Mouse (Mus musculus): ENCODE results near the gene Ptprg.

Gene Ptprg

DNA sequence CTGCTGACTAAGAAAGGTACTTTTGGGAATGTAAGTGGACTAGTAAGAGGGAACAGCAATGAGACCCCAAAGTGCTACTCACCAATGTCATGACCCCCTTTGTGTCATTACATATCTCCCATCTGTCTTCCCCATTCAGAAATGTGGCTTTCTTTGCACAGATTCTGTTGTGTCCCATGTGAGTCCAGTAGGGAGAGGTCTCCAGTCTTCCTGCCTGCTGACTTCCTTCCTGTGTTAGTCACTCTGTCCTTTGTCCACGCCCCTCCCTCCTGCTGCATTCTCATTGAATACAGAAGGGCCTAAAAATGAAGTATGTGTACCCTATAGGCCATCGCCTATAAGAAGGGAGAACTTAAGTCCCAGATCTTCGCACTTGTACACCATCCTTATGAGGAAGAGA lies 571.4 kb downstream of the Ptprg start:
- in situ Hi-C loops (cut with MboI; ENCODE audit: unreplicated experiment in 2 of 2), result no loop called here

DNA sequence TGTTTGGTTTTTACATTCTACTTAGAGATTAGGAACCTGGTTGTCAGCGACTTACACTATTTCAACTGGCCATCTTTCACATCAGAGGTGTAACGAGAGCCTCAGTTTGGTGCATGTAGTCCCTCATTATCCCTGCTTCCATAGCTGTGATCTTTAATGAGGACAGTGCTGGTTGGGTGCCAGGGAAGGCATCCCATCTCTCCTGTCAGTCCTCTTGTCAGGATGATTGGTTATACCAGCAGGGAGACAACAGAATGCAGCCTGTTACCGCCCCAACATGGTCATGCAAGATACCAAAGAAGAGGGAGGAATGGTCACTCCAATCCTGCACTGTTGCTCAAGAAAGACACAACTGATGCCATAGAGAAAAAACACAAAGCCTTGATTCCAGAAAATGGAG lies 574.6 kb downstream of the Ptprg start:
- in situ Hi-C loops (cut with MboI; ENCODE audit: unreplicated experiment in 2 of 2), result no loop called here

- in situ Hi-C loops (cut with MboI; ENCODE audit: unreplicated experiment in 2 of 2), result no loop called here
These were observed 578.8 kb downstream of the Ptprg start for GRCm38 (mm10) chr14:12132046-12132615.

GRCm38 (mm10) chr14:12133163-12133562 lies 579.8 kb downstream of the Ptprg start:
- in situ Hi-C loops (cut with MboI; ENCODE audit: unreplicated experiment in 2 of 2), result no loop called here

- in situ Hi-C loops (cut with MboI; ENCODE audit: unreplicated experiment in 2 of 2), result no loop called here
These were observed 581.2 kb downstream of the Ptprg start for GRCm38 (mm10) chr14:12134504-12134903.

GRCm38 (mm10) chr14:12136536-12136935 lies 583.2 kb downstream of the Ptprg start:
- in situ Hi-C loops (cut with MboI; ENCODE audit: unreplicated experiment in 2 of 2), result no loop called here

GRCm38 (mm10) chr14:12139643-12140481 lies 586.5 kb downstream of the Ptprg start:
- in situ Hi-C loops (cut with MboI; ENCODE audit: unreplicated experiment in 2 of 2), result no loop called here

DNA sequence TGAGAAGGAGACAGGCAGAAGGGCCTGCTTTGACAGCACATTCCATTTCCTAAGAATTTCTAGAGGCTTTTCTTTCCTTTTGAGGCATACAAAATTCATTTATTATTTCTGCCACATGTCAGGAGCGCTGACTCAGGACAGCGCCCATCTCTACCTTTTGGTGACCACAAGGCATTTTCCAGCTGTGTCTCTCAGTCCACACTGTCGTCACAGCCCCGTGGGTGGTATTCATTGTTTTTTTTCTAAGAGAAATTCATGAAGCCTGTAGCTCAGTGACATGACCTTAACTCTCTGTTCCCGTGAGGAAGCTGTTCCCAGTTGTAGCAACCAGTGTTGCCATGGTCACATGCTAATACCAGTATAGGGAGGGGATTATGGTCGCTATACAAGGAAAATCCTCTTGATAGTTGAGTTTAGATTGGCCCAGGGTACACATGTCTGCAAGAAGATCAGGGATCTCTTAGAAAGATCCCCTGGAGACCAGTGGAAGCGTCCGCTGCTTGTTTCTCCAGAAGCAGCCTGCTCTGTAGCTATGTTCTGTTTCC lies 590.7 kb downstream of the Ptprg start:
- in situ Hi-C loops (cut with MboI; ENCODE audit: unreplicated experiment in 2 of 2), result no loop called here

GRCm38 (mm10) chr14:12145919-12146318 lies 592.6 kb downstream of the Ptprg start:
- in situ Hi-C loops (cut with MboI; ENCODE audit: unreplicated experiment in 2 of 2), result no loop called here

GRCm38 (mm10) chr14:12149529-12149928 lies 596.2 kb downstream of the Ptprg start:
- in situ Hi-C loops (cut with MboI; ENCODE audit: unreplicated experiment in 2 of 2), result no loop called here

DNA sequence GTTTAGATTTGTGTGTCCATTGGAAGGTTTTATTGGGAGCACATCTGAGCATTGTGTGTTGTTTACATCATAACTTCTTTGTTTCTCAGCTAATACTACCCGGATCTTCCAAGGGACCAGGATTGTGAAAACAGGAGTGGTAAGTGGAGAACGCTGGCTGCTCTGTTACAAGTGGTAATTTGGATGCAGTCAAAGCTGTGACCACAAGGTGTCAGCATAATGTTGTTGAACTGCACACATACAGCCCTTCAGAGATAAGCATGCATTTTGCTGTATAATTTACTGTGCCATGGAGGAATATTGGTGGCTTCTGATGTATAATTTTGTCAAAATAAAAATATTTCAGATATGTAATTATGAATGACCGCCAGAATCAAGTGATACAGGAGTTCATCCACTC lies 598.6 kb downstream of the Ptprg start:
- in situ Hi-C loops (cut with MboI; ENCODE audit: unreplicated experiment in 2 of 2), result no loop called here

GRCm38 (mm10) chr14:12152748-12153147 lies 599.4 kb downstream of the Ptprg start:
- in situ Hi-C loops (cut with MboI; ENCODE audit: unreplicated experiment in 2 of 2), result no loop called here

DNA sequence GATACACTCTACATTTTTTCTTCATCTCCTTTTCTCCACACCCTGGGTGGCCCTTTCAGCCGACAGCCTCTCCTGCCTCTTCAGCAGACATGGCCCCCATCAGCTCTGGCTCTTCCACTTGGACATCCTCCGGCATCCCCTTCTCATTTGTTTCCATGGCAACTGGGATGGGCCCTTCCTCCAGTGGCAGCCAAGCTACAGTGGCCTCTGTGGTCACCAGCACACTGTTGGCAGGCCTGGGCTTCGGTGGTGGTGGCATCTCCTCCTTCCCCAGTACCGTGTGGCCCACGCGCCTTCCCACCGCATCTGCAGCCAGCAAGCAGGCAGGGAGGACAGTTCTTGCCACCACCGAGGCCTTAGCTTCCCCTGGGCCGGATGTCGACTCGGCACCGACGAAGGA lies 600.3 kb downstream of the Ptprg start:
- in situ Hi-C loops (cut with MboI; ENCODE audit: unreplicated experiment in 2 of 2), result no loop called here

GRCm38 (mm10) chr14:12161738-12162310 lies 608.5 kb downstream of the Ptprg start:
- in situ Hi-C loops (cut with MboI; ENCODE audit: unreplicated experiment in 2 of 2), result no loop called here

- in situ Hi-C loops (cut with MboI; ENCODE audit: unreplicated experiment in 2 of 2), result no loop called here
These were observed 609.1 kb downstream of the Ptprg start for GRCm38 (mm10) chr14:12162331-12162854.

DNA sequence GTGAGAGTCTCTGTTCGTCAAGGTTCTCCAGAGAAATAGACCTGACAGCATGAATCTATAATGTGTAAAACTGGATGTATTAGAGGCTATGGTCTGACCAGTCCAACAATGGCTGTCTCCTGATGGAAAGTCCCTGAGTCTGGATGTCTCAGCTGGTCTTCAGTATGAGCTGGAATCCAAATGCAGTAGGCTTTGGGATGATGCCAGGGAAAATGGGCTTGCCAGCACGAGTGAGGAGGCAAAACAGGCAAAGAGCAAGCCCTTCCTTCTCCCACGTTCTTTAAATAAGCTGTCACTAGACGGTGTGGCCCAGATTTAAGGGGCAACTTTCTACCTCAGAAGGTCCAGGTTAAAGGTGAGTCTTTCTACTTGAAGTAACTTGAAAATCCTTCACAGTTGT lies 609.9 kb downstream of the Ptprg start:
- in situ Hi-C loops (cut with MboI; ENCODE audit: unreplicated experiment in 2 of 2), result no loop called here

GRCm38 (mm10) chr14:12167215-12167614 lies 613.9 kb downstream of the Ptprg start:
- in situ Hi-C loops (cut with MboI; ENCODE audit: unreplicated experiment in 2 of 2), result no loop called here

GRCm38 (mm10) chr14:12167651-12168050 lies 614.3 kb downstream of the Ptprg start:
- in situ Hi-C loops (cut with MboI; ENCODE audit: unreplicated experiment in 2 of 2), result no loop called here

- in situ Hi-C loops (cut with MboI; ENCODE audit: unreplicated experiment in 2 of 2), result no loop called here
These were observed 624.1 kb downstream of the Ptprg start for GRCm38 (mm10) chr14:12177436-12177835.

- in situ Hi-C loops (cut with MboI; ENCODE audit: unreplicated experiment in 2 of 2), result no loop called here
These were observed 625.3 kb downstream of the Ptprg start for GRCm38 (mm10) chr14:12178645-12179044.

- in situ Hi-C loops (cut with MboI; ENCODE audit: unreplicated experiment in 2 of 2), result no loop called here
These were observed 626.8 kb downstream of the Ptprg start for GRCm38 (mm10) chr14:12180116-12180515.
